Mouse (Mus musculus) forebrain, embryonic 16.5 days (tissue): ENCODE data around the gene Utp14b. TPM values are rescaled to one million over a fixed set of nuclear protein-coding genes. Genes with fewer than 3 reads are reported as not detected.

Experiments used
- ATAC-seq: fragments of 200-750 bp; cut with Nextera tagmentation; 2 replicates; pipeline ENCODE4 v1.8.0; 2017; ENCODE audit warnings: mild to moderate bottlenecking, moderate library complexity
- H3K27ac ChIP-seq: fragments of 300-500 bp; sonication (generic); 2 replicates; pipeline ENCODE4 v1.5.1; 2014; ENCODE audit warnings: low read length, control low read depth
- H3K27me3 ChIP-seq: fragments of 300-500 bp; sonication (generic); replicated peaks from 2 replicates; pipeline ENCODE4 v1.6.1; 2014; ENCODE audit warnings: low read length; ENCODE audit not compliant: control insufficient read depth, insufficient read depth
- H3K36me3 ChIP-seq: fragments of 300-500 bp; sonication (generic); 2 replicates; pipeline ENCODE4 v1.6.1; 2014; ENCODE audit not compliant: control insufficient read depth, insufficient read depth
- H3K4me1 ChIP-seq: fragments of 300-500 bp; sonication (generic); replicated peaks from 2 replicates; pipeline ENCODE4 v1.6.1; 2014; ENCODE audit warnings: low read length; ENCODE audit not compliant: control insufficient read depth, insufficient read depth
- H3K4me2 ChIP-seq: fragments of 300-500 bp; sonication (generic); 2 replicates; pipeline ENCODE4 v1.6.1; 2014; ENCODE audit warnings: mild to moderate bottlenecking, low read length, control low read depth
- H3K4me3 ChIP-seq: fragments of 300-500 bp; sonication (generic); replicated peaks from 2 replicates; pipeline ENCODE4 v1.5.1; 2014; ENCODE audit warnings: mild to moderate bottlenecking, low read length, control low read depth
- H3K9ac ChIP-seq: fragments of 300-500 bp; sonication (generic); replicated peaks from 2 replicates; pipeline ENCODE4 v1.6.1; 2014; ENCODE audit warnings: low read depth, low read length, control low read depth
- H3K9me3 ChIP-seq: fragments of 300-500 bp; sonication (generic); 2 replicates; pipeline ENCODE4 v1.6.1; 2016; ENCODE audit warnings: low read length; ENCODE audit not compliant: control insufficient read depth
- WGBS: fragments of 180-500 bp; shearing (Covaris S2); extraction: QIAGEN DNeasy Blood & Tissue Kit; methylation state at CpG from one replicate; pipeline ENCODE4 v1.1.7; 2014; 5-methylcytosine and 5-hydroxymethylcytosine counted together
- polyA plus RNA-seq: library from polyadenylated mRNA; unstranded; fragments of >200 nt; fragmentation: Nextera tagmentation; extraction: Ambion mirVana; gene quantifications from 2 replicates; pipeline ENCODE4 v1.2.1, GENCODE M21; 2015

Utp14b gene
- polyA plus RNA-seq, 1 experiment from 2014 or later, result 2.2 TPM

DNA sequence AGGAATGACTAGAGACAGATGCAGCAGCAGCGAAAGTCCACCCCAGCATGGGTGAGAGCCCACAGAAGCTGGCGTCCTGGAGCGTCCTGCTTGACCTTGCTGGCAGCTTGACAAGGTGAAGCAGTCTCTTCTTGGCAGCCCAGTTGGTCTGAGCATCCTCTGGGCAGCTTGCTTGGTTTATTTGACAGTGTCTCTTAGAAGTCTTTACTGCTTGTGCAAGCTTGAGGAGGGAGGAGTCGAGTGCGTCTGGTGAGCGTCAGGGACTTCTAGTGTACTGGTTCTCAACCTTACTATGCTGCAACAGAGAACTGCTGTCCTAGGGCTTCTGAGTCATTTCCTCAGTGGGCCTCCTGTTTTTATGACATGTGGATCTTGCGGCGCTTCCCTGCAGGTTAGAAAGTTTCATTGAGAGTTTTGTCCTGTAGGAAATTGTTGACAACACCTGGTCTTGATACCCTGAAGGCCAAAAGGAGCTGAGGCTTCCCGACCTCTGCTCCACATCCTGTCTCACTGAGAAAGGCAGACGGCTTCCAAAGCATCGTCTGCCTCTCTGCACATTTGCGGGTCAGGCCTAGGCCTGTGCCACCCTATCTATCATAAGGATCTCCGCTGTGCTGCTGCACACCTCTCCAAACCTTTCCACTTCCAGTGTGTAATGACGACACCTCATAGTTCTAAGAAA, 44.6 kb downstream of the Utp14b start:
- H3K27ac ChIP-seq, result no peak overlapping the region
- no peaks in the 10 kb centered on the region for H3K9me3 ChIP-seq
- H3K9ac ChIP-seq, result no peak overlapping the region
- H3K27me3 ChIP-seq, result no peaks in the 10 kb centered on the region
- WGBS, result 91% methylated on average over 14 of the region's 14 CpGs
- H3K4me2 ChIP-seq, result no peak overlapping the region
- no peak overlapping the region for H3K4me3 ChIP-seq
- ATAC-seq, result no peak
- H3K4me1 ChIP-seq, result no peaks in the 10 kb centered on the region
- peaks cover 29% of the 10 kb centered on the region for H3K36me3 ChIP-seq

DNA sequence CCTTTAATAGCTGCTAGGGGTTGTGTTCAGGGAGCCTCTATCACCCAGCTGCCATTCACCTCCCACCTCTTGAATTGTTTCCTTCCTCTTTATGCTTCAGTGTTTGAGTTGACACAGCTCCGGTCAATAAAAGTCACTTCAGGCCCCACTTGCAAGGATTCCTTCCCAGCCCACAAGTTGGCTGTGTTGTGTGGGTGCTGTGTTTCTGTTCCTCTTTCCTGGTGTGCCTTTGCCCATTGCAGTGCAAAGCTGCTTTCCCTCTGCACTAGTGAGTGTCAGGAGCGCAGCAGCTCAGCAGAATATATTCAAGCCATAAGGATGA, 45.1 kb downstream of the Utp14b start:
- Histone ChIP-seq H3K36me3 (peaks cover 29% of the 10 kb centered on the region), H3K9me3 (no peaks in the 10 kb centered on the region), H3K4me2 (no peak overlapping the region), H3K27ac (no peak overlapping the region), H3K4me3 (no peak overlapping the region), H3K27me3 (no peaks in the 10 kb centered on the region), H3K4me1 (no peaks in the 10 kb centered on the region), H3K9ac (no peak overlapping the region)
- 96% methylated on average over 2 of the region's 2 CpGs for WGBS
- no peak for ATAC-seq

DNA sequence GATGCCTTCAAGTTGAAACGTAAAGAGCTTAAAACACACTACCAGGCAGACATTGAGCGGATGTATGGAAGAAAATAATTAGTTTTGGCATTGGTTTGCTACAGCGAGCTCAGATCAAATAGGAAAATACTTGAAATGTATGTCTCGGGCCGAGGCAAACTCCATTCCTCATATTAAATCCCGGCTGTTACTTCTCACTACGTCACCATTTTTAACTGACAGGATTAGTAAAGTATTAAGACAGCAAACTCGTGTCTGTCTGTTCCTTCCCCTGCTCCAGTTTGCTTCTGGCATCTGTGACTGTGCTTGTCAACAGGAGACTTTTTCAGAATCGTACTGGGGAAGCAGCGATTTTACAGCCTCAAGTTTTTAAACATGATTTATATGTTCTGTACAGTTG, 48.5 kb downstream of the Utp14b start:
- no peak overlapping the region for H3K4me2 ChIP-seq
- H3K9me3 ChIP-seq, result no peaks in the 10 kb centered on the region
- H3K27me3 ChIP-seq, result no peaks in the 10 kb centered on the region
- no peak for ATAC-seq
- H3K4me3 ChIP-seq, result no peak overlapping the region
- 88% methylated on average over 10 of the region's 10 CpGs for WGBS
- no peak overlapping the region for H3K9ac ChIP-seq
- no peak overlapping the region for H3K27ac ChIP-seq
- no peaks in the 10 kb centered on the region for H3K4me1 ChIP-seq
- H3K36me3 ChIP-seq, result peaks cover 20% of the 10 kb centered on the region

DNA sequence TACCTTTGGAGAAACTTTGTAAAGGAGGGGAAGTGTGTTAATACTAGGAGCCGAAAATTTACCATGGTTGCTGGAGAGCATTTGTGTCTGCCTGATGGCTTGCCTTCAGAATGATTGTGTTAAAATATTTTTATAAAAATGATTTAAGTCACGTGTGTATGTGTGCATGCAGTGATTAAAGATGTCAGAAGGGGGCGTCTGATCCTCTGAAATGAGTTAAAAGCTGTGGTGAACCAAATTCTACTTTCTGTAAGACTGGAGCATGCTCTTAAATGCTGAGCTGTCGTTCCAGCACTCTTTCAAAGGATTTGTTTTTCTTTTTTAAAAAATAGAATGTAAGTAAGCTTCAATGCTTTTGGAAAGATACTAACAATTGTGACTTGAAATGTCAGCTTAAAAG, 49.4 kb downstream of the Utp14b start:
- Histone ChIP-seq H3K27me3 (no peaks in the 10 kb centered on the region), H3K4me2 (no peak overlapping the region), H3K9me3 (no peaks in the 10 kb centered on the region), H3K36me3 (peaks cover 18% of the 10 kb centered on the region), H3K9ac (no peak overlapping the region), H3K4me3 (no peak overlapping the region), H3K27ac (no peak overlapping the region), H3K4me1 (no peaks in the 10 kb centered on the region)
- WGBS, result 55% methylated on average over 4 of the region's 4 CpGs
- ATAC-seq, result no peak

DNA sequence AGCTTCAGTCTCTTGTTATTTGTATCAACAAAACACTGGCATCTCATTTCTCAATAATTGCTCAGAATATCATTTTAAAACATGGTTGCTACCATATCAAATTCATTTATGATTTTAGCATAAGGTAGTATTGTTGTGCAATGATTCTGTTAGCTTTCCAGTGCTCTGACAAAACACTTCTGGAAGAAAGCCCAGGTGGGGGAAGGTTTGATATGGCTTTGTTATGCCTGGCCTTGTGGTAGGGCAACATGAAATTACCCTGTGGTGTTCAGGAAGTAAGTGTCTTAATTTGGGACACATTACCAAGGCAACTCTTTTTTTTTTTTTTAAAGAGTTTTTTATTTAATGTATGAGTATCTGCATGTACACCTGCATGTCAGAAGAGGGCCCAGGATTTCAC, 52.2 kb downstream of the Utp14b start:
- Histone ChIP-seq H3K9me3 (no peaks in the 10 kb centered on the region), H3K27ac (no peak overlapping the region), H3K36me3 (peaks cover 4% of the 10 kb centered on the region; the same call in 1 of the 2 replicates), H3K4me2 (no peak overlapping the region), H3K4me3 (no peak overlapping the region), H3K27me3 (no peaks in the 10 kb centered on the region), H3K4me1 (no peaks in the 10 kb centered on the region), H3K9ac (no peak overlapping the region)
- no peak for ATAC-seq

DNA sequence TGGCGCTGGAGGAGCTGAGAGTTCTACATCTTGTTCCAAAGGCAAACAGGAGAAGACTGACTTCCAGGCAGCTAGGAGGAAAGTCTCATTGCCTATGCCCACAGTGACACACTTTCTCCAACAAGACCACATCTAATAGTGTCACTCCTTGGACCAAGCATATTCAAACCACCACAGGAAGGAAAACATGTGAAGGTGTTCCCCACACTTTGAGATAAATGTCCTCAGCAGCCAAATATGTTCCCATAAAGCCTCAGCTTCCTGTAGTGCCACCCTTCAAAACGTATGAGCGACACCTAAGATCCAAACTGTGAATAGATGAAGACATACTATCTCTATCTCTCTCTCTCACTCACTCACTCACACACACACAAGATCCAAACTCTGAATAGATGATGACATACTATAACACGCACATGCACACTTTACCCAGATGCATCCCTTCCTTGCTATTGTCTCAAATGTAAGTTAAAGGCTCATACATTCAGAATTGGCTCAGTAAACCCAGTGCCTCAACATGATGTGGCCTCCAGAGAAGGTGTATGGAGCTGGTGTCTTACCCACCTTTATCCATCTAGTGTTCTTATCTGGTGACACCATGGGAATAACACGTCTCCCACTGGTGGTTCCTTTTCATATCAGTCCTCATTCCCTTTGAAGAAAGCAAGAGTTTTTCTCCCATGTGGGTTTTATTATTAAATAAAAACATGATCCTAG, 52.9 kb downstream of the Utp14b start:
- 85% methylated on average over 5 of the region's 5 CpGs for WGBS
- Histone ChIP-seq H3K4me3 (no peak overlapping the region), H3K27ac (no peak overlapping the region), H3K9me3 (no peaks in the 10 kb centered on the region), H3K36me3 (peaks cover 4% of the 10 kb centered on the region; the same call in 1 of the 2 replicates), H3K4me1 (no peaks in the 10 kb centered on the region), H3K9ac (no peak overlapping the region), H3K4me2 (no peak overlapping the region), H3K27me3 (no peaks in the 10 kb centered on the region)
- no peak for ATAC-seq

Other genes with a start within 250 kb of the Utp14b start
- gene Farsb, start 169.1 kb upstream of the Utp14b start, polyA plus RNA-seq, result 168 and 172 TPM in 2 replicates
- gene Mogat1, start 147.0 kb upstream of the Utp14b start, polyA plus RNA-seq, result 0.66 TPM in 1 of 2 replicates, not detected in the other
- gene BC035947, start 145.9 kb upstream of the Utp14b start, polyA plus RNA-seq, result 0.27 and 0.46 TPM in 2 replicates
- gene Acsl3, start 213 bp upstream of the Utp14b start, polyA plus RNA-seq, result 87.6 and 91.3 TPM in 2 replicates
- gene Kcne4, start 158.7 kb downstream of the Utp14b start, polyA plus RNA-seq, result 1.1 and 2.1 TPM in 2 replicates